Mouse (Mus musculus) liver, adult (tissue): ENCODE data around the gene Hunk.

Experiments
- GATA4 ChIP-seq: IDR thresholded peaks from 2 replicates; pipeline ENCODE4 v1.6.1; 2014; ENCODE audit warnings: mild to moderate bottlenecking, low read length; ENCODE audit not compliant: insufficient replicate concordance

Hunk gene

DNA sequence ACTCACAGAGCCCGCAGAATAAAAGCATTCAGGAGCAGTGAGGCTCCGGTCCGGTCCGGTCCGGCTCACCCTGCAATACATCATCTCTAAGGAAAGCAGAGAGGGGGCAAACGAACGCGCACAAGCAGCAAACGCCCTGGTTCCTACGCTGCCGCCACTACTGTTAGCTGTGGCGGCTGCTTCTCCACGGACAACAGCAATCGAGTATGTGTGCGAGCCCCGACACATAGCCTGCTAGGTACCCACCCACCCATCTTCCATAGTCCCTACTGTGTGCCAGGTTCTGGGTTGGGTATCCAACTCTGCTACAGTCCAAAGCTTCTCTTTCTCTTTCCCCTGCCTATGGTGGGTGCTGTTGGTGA is 506 bp upstream of the Hunk start:
- no peak for TF ChIP-seq GATA4

DNA sequence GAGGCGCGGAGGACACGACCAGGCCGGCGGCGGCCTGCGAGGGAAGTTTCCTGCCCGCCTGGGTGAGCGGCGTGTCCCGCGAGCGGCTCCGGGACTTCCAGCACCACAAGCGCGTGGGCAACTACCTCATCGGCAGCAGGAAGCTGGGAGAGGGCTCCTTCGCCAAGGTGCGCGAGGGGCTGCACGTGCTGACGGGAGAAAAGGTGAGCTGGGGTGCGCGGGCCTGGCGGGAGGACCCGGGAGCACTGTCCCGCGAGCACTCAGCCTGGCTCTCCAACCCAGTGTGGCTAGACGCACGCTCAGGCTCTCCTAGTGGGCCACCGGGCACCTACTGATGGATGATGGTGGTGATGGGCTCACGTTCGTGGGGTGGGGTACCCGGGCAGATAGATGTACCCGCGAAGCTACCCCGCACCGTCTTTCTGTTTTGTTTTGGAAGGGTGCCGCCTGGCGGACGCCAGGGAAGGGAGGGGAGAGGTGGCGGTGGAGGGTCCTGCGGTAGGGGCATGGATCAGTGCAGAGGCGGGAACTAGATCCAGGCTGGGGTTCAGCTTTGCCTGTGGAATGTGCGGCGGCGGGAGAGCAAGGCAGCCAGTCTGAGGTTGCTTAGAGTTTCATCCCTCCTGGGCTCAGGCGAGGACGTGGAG is 824 bp downstream of the Hunk start:
- TF ChIP-seq GATA4 = no peak

DNA sequence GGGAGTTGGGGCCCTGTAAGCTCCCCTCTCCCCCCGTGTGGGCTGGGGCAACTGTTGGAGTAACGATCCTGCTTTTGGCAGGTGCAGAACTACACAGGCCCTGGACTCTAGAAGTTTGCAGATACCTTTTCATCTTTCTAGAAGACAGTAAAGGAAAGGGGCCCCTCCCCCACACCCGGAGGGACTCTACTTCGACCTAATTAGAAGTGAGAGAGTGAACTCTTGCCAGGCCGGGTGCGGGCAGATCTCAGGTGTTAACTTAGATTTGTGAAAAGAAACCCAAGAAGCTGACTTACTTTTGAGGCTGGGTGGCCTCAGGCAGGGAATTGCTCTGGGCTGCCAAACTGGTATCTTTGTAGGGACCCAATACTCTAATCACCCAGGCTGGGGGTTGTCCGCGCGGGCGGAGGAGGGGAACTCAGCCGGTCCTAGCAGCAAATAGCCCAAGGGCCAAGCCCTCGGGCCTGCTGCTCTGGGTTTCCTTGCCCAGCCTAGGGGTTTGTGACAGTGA is 1.4 kb downstream of the Hunk start:
- no peak for TF ChIP-seq GATA4

DNA sequence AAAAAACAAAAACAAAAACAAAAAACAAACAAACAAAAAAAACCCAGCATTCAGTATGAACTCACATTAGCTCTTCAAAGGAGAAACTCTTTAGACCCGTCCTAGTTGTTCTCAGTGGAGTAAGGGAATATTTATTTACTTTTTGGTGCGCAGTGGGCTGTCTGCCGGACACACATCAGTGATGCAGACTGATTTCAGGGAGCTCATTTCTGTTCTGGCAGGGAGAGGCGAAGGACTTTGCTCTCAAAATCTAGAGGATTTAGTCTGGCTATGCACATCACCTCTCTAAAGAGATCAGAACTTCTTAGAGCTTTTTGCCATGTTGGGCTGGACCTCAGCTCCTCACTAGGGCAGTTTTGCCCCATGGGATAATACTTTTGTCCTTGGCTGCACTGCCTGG is 2.1 kb downstream of the Hunk start:
- TF ChIP-seq GATA4 = no peak

DNA sequence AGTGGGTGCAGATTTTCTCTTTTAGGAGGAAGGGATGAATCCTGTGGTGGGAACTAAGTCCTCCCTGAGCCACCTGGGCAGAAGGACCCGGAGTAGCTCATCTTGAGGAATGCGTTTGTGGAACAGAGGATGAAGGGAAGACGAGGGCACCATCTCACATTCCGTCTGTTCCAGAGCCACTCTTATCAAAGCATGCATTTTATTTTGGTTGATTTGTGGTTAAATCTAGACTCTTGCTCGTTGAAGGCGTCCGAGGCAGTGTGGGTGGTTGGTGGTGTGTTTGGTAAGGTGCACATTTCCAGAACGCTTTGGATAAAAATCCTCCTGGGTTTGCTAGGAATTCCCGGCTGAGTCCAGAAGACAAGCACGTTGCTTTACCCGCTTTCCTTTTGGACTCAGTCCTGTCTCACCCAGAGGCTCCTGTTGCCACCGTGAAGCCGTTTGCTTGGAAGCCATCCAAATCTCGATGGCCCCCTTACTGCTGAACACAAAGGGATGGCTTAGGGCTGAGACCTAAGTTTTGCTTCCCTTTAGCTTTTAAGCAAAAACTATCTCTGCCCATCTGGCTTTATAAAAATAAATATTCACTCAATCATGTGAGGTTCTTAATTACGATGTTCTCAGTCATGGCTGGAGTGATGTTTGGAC is 3.4 kb downstream of the Hunk start:
- no peak for TF ChIP-seq GATA4

DNA sequence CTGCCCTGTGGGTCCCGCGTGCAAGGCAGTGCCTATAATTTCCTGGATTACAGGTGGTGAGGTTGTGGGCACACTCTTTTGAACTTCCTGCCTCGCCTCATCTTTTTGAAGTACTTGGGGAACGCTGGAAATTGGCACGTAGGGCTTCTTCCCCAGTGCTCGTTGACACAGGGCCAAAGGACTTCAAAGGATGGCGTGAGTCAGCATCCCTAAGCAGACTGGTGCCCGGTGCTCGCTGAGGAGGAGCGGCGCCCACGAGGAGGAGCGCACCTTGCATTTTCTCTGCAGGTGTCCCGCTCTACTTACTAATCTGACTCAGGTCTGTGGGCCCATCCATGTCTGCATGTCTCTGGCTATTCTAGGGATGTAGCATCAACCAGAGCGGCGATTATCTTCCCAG is 4.9 kb downstream of the Hunk start:
- TF ChIP-seq GATA4 = no peak

DNA sequence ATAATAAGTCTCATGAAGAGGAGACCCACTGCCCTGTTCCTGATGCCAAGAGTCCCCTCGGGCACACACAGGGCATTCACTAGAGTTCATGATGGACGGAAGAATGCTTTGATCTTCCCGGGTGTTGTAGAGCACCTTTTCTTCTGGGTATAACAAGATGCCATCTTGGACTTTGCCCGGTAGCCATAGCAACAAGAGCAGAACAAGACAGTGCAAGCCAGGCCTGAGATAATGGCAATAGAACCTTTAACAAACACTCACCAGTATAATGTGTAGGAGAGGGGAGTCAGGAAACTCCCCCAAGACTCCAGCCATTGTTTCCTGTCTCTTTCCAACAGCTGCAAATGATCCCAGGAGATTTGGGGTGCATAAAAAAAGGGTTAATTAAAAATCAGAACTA is 8.9 kb downstream of the Hunk start:
- TF ChIP-seq GATA4 = no peak

DNA sequence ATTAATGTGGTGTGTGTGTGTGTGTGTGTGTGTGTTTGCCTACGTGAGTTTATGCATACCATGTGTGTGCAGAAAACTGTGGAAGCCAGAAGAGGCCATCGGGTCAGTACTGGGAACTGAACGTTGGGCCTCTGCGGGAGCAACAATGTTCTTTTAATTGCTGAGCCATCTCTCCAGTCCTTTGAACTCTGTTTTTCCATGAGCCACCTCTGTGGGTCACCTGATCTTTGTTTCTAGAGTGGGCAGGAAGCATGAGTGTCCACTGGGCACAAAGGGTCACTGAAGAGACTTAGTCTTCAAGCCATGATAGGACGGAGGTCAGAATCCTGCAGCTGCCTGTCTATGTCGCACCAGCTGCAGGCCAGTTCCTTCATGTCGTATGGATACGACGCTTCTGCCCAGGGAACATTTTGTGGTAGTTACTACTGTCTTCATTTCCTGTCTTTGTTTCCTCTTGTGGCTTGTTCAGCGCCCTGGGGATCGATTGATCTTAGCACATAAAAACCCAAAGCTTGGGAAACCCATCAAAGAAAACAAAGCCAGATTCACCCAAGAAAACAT is 10.3 kb downstream of the Hunk start:
- TF ChIP-seq GATA4 = no peak

DNA sequence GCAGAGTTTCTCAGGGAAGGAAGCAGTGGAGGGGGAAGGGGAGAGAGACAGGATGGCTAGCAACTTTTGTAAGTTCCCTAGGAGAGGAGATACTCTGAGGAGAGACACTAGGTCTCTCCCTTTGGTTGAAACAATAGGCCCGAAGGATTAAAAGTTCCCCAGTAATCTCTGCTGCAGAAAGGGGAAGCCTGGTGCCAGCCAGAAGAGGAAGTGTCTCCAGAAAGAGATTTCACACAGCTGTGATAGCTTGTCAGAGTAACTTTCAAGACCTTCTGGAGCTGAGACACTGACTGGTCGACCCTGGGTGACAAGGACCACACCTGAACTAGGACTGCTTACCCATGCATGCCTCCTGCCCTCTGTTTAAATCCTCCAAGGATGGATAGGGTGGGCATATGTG is 11.1 kb downstream of the Hunk start:
- TF ChIP-seq GATA4 = no peak

DNA sequence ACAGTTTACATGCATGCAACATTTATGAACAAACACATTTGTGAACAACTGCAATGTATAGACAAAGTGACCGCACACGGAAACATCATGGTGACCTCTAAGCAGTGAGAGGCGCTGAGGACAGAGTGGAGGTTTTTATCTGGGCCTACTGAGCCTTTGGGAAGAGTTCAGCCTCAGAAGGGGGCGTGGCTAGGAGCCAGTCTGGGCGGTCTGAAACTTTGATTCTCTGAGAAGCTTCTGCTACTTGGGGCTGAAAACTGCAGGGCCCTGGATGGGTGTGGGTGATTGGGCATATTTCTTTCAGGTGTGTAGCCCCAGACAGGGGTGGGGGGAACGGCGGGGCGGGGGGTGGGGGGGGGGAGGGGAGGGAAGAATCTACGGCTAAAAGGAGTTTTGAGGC is 14.5 kb downstream of the Hunk start:
- no peak for TF ChIP-seq GATA4

DNA sequence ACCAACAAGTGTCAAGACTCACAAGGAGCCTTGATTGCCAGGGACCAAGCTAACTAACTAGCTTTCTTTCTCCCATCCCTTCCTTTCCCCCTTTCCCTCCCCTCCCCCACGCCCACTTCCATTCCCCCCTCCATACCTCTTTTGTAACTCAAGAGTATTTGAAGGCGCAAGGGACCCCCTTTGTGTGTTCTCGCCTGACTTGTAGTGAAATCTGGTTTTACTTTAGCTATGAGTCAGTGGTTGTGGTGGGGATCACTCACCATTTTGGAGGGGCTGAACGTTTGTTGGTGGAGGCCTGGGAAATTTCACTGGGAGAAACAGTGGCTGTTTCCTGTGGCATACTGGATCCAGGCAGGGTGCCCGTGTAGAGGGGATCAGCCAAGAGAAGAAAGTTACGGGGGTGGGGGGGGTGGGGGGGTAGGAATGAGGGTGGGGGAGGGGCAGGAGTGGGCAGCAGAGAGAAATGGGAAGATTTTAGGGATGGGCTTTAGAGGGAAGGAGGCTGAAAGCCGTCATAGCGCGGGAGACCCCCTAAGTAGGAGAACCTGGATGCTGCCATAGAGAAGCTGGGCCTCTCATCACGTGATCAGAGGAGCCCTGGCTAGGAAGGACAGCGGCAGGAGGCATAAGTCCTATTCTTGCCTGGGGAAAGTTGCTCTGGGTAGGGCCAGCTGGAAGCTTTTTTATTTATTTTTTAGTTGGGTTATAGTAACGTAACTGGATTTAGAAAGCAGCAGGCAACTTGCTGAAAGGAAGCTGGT is 15.3 kb downstream of the Hunk start:
- no peak for TF ChIP-seq GATA4

DNA sequence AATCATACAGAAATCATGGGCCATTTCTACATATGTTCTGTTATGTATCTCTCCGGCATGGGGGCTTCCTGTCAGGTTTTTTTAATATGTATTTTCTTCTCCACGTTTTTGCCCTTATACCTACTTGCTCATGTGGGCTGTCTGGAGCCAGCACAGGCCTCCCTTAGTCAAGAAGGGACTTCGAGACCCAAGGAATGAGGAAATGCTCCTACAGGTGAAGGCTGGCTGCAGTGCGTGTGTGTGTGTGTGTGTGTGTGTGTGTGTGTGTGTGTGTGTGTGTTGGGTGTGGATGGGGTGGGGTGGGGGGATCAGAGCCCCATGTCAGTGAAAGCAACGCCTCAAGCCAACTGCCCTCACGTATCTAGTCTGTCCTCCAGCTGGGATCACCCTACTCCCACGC is 16.5 kb downstream of the Hunk start:
- TF ChIP-seq GATA4 = no peak

DNA sequence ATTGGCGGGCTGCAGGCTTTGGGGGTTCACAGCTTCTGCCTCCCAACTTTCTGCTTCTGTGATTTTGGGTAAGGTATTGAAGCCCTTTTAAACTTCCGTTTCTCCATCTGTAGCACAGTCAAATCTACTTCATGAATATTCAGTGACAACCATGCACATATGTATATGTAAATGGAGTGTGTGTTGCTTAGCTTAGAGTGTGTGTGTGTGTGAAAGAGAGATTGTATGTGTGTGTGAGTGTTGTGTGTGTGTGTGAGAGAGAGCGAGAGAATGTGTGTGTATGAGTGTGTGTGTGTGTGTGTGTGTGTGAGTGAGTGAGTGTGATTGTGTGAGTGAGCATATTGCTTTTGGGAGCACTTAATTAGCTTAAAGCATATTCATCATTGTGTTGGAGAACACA is 19.4 kb downstream of the Hunk start:
- no peak for TF ChIP-seq GATA4

DNA sequence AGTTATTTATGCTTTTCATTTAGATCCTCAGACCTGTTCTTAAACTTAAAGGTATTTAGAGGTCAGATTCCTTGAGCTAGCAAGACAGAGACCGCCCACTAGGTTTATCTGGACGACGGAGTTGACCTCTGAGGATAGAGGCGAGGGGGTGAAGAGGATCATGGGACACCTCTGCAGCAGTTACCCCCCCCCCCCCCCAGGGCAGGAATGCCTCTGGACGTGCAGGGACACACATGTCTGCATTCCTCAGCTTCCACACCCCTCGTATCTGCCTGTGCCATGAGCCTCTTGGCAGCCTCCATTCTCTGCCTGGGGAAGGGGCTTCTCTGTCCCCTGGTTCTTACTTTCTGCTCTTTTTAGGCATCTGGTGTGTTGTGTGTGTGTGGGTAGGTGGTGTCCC is 19.8 kb downstream of the Hunk start:
- TF ChIP-seq GATA4 = no peak

DNA sequence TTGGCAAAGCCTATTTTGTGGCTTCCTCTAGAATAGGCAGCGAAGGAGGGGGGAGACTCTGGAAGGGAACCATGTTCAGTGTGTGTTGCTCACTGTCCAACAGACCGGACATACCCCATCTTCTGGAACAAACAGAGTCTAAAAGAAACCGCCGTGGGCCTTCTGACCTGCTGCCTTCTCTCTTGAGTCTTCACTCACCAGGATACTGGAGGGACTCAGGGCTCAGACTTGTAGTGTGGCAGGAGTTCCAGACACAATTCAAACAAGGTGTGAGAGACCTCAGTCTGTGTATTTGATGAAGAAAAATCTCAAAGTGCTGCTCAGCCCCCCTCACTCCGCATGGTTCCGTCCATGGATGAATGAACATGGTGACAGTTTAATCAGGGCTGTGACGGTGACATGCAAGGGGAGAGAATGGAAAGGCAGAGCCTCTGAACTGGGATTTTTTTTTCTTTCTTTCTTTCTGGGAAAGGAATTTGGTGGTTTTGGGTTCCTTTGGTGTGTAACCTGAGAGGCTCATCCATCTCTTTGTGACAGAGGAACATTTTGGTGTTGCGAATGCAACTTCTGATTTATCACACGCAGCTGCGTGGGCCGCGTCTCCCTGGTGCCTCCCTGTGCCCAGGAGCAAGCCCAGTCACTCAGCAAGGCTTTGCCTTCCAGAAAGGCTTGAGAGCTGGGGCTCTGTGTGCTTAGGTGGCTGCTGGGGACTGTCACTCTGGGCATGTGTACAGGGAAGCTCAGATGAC is 21.9 kb downstream of the Hunk start:
- TF ChIP-seq GATA4 = no peak

DNA sequence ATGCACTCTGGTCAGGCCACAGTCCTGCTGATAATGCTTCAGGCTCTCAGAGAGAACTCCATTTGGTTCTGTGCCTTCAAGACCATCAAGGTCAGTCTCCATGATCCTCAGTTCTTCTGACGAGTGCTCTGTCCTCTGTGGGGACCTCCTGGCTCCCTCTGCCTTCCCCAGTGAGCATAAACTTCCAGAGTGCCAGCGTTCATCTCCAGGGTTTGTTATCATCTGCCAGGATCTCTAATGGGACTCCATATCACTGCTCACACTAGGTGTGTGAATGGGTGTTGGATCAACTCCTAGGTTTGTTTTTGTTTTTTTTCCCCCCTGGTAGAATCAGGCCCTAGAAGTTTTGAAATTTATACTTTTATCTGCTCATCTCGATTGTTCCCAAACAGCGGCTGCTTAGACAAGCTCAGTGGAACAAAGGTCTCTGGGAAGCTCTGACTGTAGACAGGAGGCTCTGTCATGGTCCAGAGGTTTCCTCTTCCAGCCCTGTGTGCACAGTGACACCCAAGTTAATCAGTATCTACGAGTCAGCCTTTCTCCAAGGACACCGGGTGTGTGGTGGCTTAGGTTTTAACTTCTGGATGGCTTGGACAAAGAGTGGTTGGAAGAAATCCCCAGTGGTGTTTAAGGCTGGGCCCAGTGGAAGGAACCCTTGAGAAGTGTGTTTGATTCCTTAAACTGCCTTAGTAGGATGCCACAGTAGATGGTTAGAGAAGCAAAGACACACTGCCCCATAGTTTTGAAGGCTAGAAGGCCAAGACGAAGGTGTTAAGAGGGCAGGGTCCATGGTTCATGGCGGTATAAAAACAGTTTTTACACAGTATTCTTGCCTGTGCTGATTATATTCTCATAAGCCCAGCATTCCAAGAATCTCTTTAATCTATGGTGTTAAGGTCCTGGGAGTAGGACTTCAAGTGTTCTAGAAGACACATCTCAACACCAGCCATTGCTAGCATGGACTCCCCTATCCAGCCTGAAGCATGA is 26.6 kb downstream of the Hunk start:
- peak; percentile 85; the same call in 1 of the 2 replicates for TF ChIP-seq GATA4
